Mouse (Mus musculus) hindlimb bud, embryonic 11.5 days (tissue): ENCODE measurements around the gene Gm773.
"Not testable (repeated sequence)": the region's sequence is repeated elsewhere in the genome, so short reads cannot be mapped to it uniquely, and the experiment has no call there.

Experiments used
- DNase-seq: peaks from one replicate; pipeline ENCODE4 v3.0.0-alpha.2; 2012; ENCODE audit warnings: low read depth, low spot score; ENCODE audit errors: extremely low spot score

Gene Gm773

GRCm38 (mm10) chrX:56212771-56213170 is at the start of gene Gm773:
Gene Gm773, minus strand, starts transcription at chrX:56212881.
- no peak for DNase-seq

GRCm38 (mm10) chrX:56186449-56186848 is 26.2 kb downstream of the Gm773 start:
- not testable (repeated sequence) for DNase-seq

GRCm38 (mm10) chrX:56151396-56151795 is 61.3 kb downstream of the Gm773 start:
- DNase-seq = no peak
